Mouse (Mus musculus) cortical plate, adult 2 months (tissue): ENCODE data around the gene Bpifb1.

Experiments used
- CTCF ChIP-seq: fragments of 200-500 bp; IDR thresholded peaks from 2 replicates; pipeline ENCODE4 v1.5.1; 2011; ENCODE audit warnings: mild to moderate bottlenecking, control low read depth, low read length; ENCODE audit not compliant: insufficient read depth; ENCODE audit errors: extremely low read depth
- POLR2A ChIP-seq: fragments of 200-500 bp; IDR thresholded peaks from 2 replicates; pipeline ENCODE4 v1.6.1; 2011; ENCODE audit warnings: mild to moderate bottlenecking, low read length, control low read depth; ENCODE audit not compliant: insufficient read depth; ENCODE audit errors: extremely low read depth

DNA sequence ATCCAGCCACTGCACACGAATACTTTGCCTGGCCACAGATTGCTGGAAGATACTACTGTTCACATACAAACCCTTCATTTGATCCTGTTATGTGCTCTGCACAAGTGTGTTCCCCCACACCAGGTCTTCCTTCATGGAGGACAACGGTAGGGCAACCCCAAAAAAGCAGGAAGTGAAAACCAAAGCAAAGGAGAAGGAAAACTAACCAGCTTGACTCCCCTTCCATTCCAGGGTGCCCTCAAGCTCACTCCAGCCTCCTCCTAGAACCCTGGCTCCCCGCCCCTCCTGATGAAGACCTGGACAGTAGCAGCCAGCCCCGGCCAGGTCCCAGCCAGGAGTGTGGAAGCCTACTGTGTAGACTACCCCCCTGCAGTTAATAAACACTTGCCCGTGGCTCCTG lies 29.3 kb downstream of the Bpifb1 start:
- TF ChIP-seq POLR2A (no peak), CTCF (no peak)
